Mouse (Mus musculus) intestine, embryonic 14.5 days (tissue): ENCODE measurements around the gene Kat6b. TPM values are rescaled to one million over a fixed set of nuclear protein-coding genes. Genes with fewer than 3 reads are reported as not detected.

ENCODE experiments used
- ATAC-seq: fragments of 200-750 bp; cut with Nextera tagmentation; replicated peaks from 2 replicates; pipeline ENCODE4 v1.8.0; 2017; ENCODE audit warnings: low read depth, moderate number of reproducible peaks, moderate TSS enrichment, moderate library complexity; ENCODE audit not compliant: low FRiP score, low TSS enrichment
- DNase-seq: peaks from one replicate; pipeline ENCODE4 v3.0.0-alpha.2; 2018; ENCODE audit warnings: low spot score
- H3K27ac ChIP-seq: fragments of 300-500 bp; sonication (generic); 2 replicates; pipeline ENCODE4 v1.5.1; 2014; ENCODE audit warnings: low read depth, mild to moderate bottlenecking, control low read depth
- H3K27me3 ChIP-seq: fragments of 300-500 bp; sonication (generic); replicated peaks from 2 replicates; pipeline ENCODE4 v1.6.1; 2014; ENCODE audit warnings: low read length, control low read depth; ENCODE audit not compliant: control insufficient read depth, insufficient read depth
- H3K36me3 ChIP-seq: fragments of 300-500 bp; sonication (generic); 2 replicates; pipeline ENCODE4 v1.6.1; 2014; ENCODE audit warnings: low read length, control low read depth; ENCODE audit not compliant: control insufficient read depth, insufficient read depth
- H3K4me1 ChIP-seq: fragments of 300-500 bp; sonication (generic); replicated peaks from 2 replicates; pipeline ENCODE4 v1.6.1; 2014; ENCODE audit warnings: low read length, control low read depth, mixed read lengths; ENCODE audit not compliant: control insufficient read depth, insufficient read depth
- H3K4me2 ChIP-seq: fragments of 300-500 bp; sonication (generic); 2 replicates; pipeline ENCODE4 v1.6.1; 2014; ENCODE audit warnings: low read length
- H3K4me3 ChIP-seq: fragments of 300-500 bp; sonication (generic); 2 replicates; pipeline ENCODE4 v1.5.1; 2014; ENCODE audit warnings: low read depth, low read length, control low read depth, mixed read lengths
- H3K9ac ChIP-seq: fragments of 300-500 bp; sonication (generic); 2 replicates; pipeline ENCODE4 v1.6.1; 2014; ENCODE audit warnings: mild to moderate bottlenecking, low read length
- H3K9me3 ChIP-seq: fragments of 300-500 bp; sonication (generic); 2 replicates; pipeline ENCODE4 v1.6.1; 2016; ENCODE audit warnings: low read length, control low read depth; ENCODE audit not compliant: control insufficient read depth
- WGBS: fragments of 180-500 bp; shearing (Covaris S2); extraction: QIAGEN DNeasy Blood & Tissue Kit; methylation state at CpG from one replicate; pipeline ENCODE4 v1.1.7; 2014; 5-methylcytosine and 5-hydroxymethylcytosine counted together
- polyA plus RNA-seq: library from polyadenylated mRNA; unstranded; fragments of >200 nt; fragmentation: Nextera tagmentation; extraction: Ambion mirVana; gene quantifications from 2 replicates; pipeline ENCODE4 v1.2.1, GENCODE M21; 2014

The Kat6b gene
- polyA plus RNA-seq, 1 experiment from 2014 or later, result 19.6 TPM

GRCm38 (mm10) chr14:21706759-21707571 is 225.7 kb downstream of the Kat6b start:
- 52% methylated on average over 12 of the region's 12 CpGs for WGBS
- no peak for DNase-seq
- no peak; the same call in 1 of the 2 replicates for ATAC-seq

DNA sequence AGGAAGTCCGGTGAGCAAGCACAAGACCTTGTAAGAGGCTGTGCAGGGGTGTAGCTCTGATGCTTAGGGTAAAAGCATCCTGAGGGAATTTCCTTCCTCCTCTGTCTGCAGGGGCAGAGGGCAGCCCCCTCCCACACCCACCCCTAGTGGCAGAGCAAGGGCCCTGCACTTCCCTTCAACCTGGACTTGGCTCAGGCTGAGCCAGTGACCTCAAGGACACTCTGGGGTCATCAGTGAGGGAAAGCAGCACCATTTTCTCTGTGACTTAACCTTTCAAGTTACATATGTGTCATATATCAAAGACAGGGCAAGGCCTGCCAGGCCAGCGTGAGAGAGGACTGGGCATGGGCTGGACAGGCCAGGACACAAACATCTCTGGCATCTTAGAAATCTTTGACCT is 228.3 kb downstream of the Kat6b start:
- DNase-seq (no peak), ATAC-seq (no peak)
- peaks cover 8% of the 10 kb centered on the region; the same call in 1 of the 2 replicates for H3K4me1 ChIP-seq
- no peaks in the 10 kb centered on the region for H3K36me3 ChIP-seq
- H3K9me3 ChIP-seq, result no peaks in the 10 kb centered on the region
- H3K9ac ChIP-seq, result no peak overlapping the region
- WGBS, result 60% methylated on average over 2 of the region's 2 CpGs
- no peaks in the 10 kb centered on the region for H3K27me3 ChIP-seq
- no peak overlapping the region for H3K4me2 ChIP-seq
- no peak overlapping the region for H3K27ac ChIP-seq
- no peak overlapping the region for H3K4me3 ChIP-seq

More at GRCm38 (mm10) chr14:21706759-21707571, 225.7 kb downstream of the Kat6b start:
- H3K4me3 ChIP-seq, result no peak overlapping the region
- H3K9ac ChIP-seq, result no peak overlapping the region
- H3K27me3 ChIP-seq, result no peaks in the 10 kb centered on the region
- H3K9me3 ChIP-seq, result no peaks in the 10 kb centered on the region
- 0 out of 2 replicates have a peak overlapping the region, but pooled peaks have one; percentile 23 for H3K27ac ChIP-seq
- H3K4me2 ChIP-seq, result no peak overlapping the region
- peaks cover 8% of the 10 kb centered on the region; the same call in 1 of the 2 replicates for H3K4me1 ChIP-seq
- no peaks in the 10 kb centered on the region for H3K36me3 ChIP-seq

DNA sequence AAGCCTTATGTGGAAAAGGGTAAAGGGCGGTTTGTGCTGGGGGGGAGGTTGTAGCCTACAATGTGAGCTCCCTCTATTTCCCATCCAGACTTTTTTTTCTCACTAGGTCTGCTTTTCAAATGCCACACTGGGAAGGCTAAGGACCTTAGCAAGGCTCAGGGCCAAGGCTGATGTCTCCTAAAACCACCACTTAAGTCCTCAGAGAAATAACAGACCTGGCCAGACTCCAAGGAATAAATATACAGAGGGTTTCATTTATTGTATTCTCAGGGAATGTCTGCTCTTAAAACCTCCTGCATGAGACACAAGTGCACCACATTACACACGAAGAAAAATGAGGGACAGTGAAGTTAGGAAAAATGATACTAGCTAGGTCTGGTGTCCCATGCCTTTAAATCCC is 230.0 kb downstream of the Kat6b start:
- no peak for ATAC-seq
- H3K4me3 ChIP-seq, result no peak overlapping the region

GRCm38 (mm10) chr14:21714486-21714885 is 233.3 kb downstream of the Kat6b start, which contains the start of gene Dupd1:
Dupd1 (minus strand) TSS chr14:21714576.
- no peak within 1 kb of the TSS for H3K4me3 ChIP-seq
- H3K4me2 ChIP-seq, result no peak within 1 kb of the TSS
- no peak within 1 kb of the TSS for H3K27ac ChIP-seq
- H3K27me3 ChIP-seq, result no peaks in the 10 kb centered on the region
- H3K9me3 ChIP-seq, result no peaks in the 10 kb centered on the region
- 0 out of 2 replicates have a peak, but pooled peaks cover under 1% of the 10 kb centered on the region for H3K4me1 ChIP-seq
- DNase-seq, result no peak
- ATAC-seq, result no peak
- WGBS, result 64% methylated on average over 5 of the region's 5 CpGs
- H3K36me3 ChIP-seq, result no peaks in the 10 kb centered on the region
- no peak within 1 kb of the TSS for H3K9ac ChIP-seq

More for the DNA sequence above, 230.0 kb downstream of the Kat6b start:
- DNase-seq, result no peak
- Histone ChIP-seq H3K9me3 (no peaks in the 10 kb centered on the region), H3K36me3 (no peaks in the 10 kb centered on the region), H3K27ac (no peak overlapping the region), H3K9ac (no peak overlapping the region), H3K27me3 (no peaks in the 10 kb centered on the region), H3K4me1 (peaks cover 7% of the 10 kb centered on the region; the same call in 1 of the 2 replicates), H3K4me2 (no peak overlapping the region)
- WGBS, result 62% methylated on average over 2 of the region's 2 CpGs

- no peaks in the 10 kb centered on the region for H3K27me3 ChIP-seq
- no peak overlapping the region for H3K4me2 ChIP-seq
- H3K4me1 ChIP-seq, result 0 out of 2 replicates have a peak, but pooled peaks cover 3% of the 10 kb centered on the region
- 0 out of 2 replicates have a peak, but pooled peaks cover 3% of the 10 kb centered on the region for H3K9me3 ChIP-seq
- H3K4me3 ChIP-seq, result no peak overlapping the region
- no peak overlapping the region for H3K27ac ChIP-seq
- H3K9ac ChIP-seq, result no peak overlapping the region
- H3K36me3 ChIP-seq, result no peaks in the 10 kb centered on the region
- no peak for ATAC-seq
- no peak for DNase-seq
- WGBS, result 25% methylated on average over 17 of the region's 17 CpGs
Measured at GRCm38 (mm10) chr14:21719646-21720383, 238.6 kb downstream of the Kat6b start.

GRCm38 (mm10) chr14:21720430-21721205 is 239.4 kb downstream of the Kat6b start:
- Histone ChIP-seq H3K9me3 (0 out of 2 replicates have a peak, but pooled peaks cover 3% of the 10 kb centered on the region), H3K36me3 (no peaks in the 10 kb centered on the region), H3K4me3 (no peak overlapping the region), H3K4me1 (0 out of 2 replicates have a peak, but pooled peaks cover 3% of the 10 kb centered on the region), H3K27ac (no peak overlapping the region), H3K27me3 (no peaks in the 10 kb centered on the region), H3K4me2 (no peak overlapping the region), H3K9ac (no peak overlapping the region)
- no peak for DNase-seq
- no peak for ATAC-seq
- WGBS, result 76% methylated on average over 4 of the region's 4 CpGs
